9 mouse cellular contexts compared by ENCODE assay signal in genomic region chr12:4571864-4572263, GRCm38 (mm10). TPM values are rescaled to one million over a fixed set of nuclear protein-coding genes. Genes with fewer than 3 reads are reported as not detected.
DNase-seq lines count a peak whose midpoint lies in the region; ATAC-seq and TF ChIP-seq lines count a peak whose summit lies in the region.
"Had no signal": no experiment of that assay in that cellular context is flagged by ENCODE, and none has a peak within 500 bp of the region (broad histone marks: within the 10 kb centered on the region; RNA-seq: fewer than 3 reads in every experiment).

No protein-coding gene starts in this region.

- 39% methylated on average over 5 of the region's 5 CpGs for WGBS in heart, embryonic 11.5 days (ENCODE audit: insufficient replicate concordance)
- 27% methylated on average over 5 of the region's 5 CpGs for WGBS in liver, embryonic 16.5 days (ENCODE audit: insufficient replicate concordance)
- WGBS in stomach, postnatal 0 days = 24% methylated on average over 5 of the region's 5 CpGs
- 44% methylated on average over 5 of the region's 5 CpGs for WGBS in forebrain, embryonic 11.5 days

- H3K36me3 ChIP-seq in heart, embryonic 11.5 days (ENCODE audit: control insufficient read depth, insufficient read depth, low read length) = no peaks in the 10 kb centered on the region
- no peaks in the 10 kb centered on the region for H3K36me3 ChIP-seq in liver, embryonic 16.5 days (ENCODE audit: control insufficient read depth, insufficient read depth)
- H3K36me3 ChIP-seq in stomach, postnatal 0 days (ENCODE audit: control insufficient read depth, insufficient read depth, low read length) = no peaks in the 10 kb centered on the region
- H3K36me3 ChIP-seq in forebrain, embryonic 11.5 days (ENCODE audit: control insufficient read depth, insufficient read depth, low read length) = no peaks in the 10 kb centered on the region
- H3K36me3 ChIP-seq: embryonic facial prominence, embryonic 15.5 days had no signal

- H3K4me3 ChIP-seq in heart, embryonic 11.5 days (ENCODE audit: low read depth, low read length) = no peak overlapping the region
- H3K4me3 ChIP-seq in liver, embryonic 16.5 days (ENCODE audit: low read depth, low read length) = no peak overlapping the region
- H3K4me3 ChIP-seq in stomach, postnatal 0 days (ENCODE audit: low read depth, low read length) = no peak overlapping the region
- no peak overlapping the region for H3K4me3 ChIP-seq in forebrain, embryonic 11.5 days (ENCODE audit: low read depth, low read length)
- H3K4me3 ChIP-seq: embryonic facial prominence, embryonic 15.5 days had no signal

- H3K4me1 ChIP-seq in heart, embryonic 11.5 days (ENCODE audit: control insufficient read depth, insufficient read depth, low read length) = no peaks in the 10 kb centered on the region
- no peaks in the 10 kb centered on the region for H3K4me1 ChIP-seq in liver, embryonic 16.5 days (ENCODE audit: control insufficient read depth, low read depth, low read length)
- no peaks in the 10 kb centered on the region for H3K4me1 ChIP-seq in stomach, postnatal 0 days (replicated peaks; ENCODE audit: control insufficient read depth, insufficient read depth)
- H3K4me1 ChIP-seq in forebrain, embryonic 11.5 days (replicated peaks; ENCODE audit: control insufficient read depth, insufficient read depth, low read length) = no peaks in the 10 kb centered on the region
- H3K4me1 ChIP-seq: embryonic facial prominence, embryonic 15.5 days had no signal

- H3K4me2 ChIP-seq in heart, embryonic 11.5 days = no peak overlapping the region
- no peak overlapping the region for H3K4me2 ChIP-seq in liver, embryonic 16.5 days (ENCODE audit: low read depth, low read length)
- no peak overlapping the region for H3K4me2 ChIP-seq in stomach, postnatal 0 days (replicated peaks; ENCODE audit: low read depth)
- no peak overlapping the region for H3K4me2 ChIP-seq in forebrain, embryonic 11.5 days (ENCODE audit: low read depth, low read length, severe bottlenecking)
- H3K4me2 ChIP-seq: embryonic facial prominence, embryonic 15.5 days had no signal

- no peaks in the 10 kb centered on the region for H3K9me3 ChIP-seq in heart, embryonic 11.5 days (replicated peaks; ENCODE audit: control insufficient read depth, low read length)
- no peaks in the 10 kb centered on the region for H3K9me3 ChIP-seq in liver, embryonic 16.5 days (replicated peaks; ENCODE audit: control insufficient read depth, low read length)
- no peaks in the 10 kb centered on the region for H3K9me3 ChIP-seq in stomach, postnatal 0 days (ENCODE audit: control insufficient read depth, low read length)
- H3K9me3 ChIP-seq in forebrain, embryonic 11.5 days (ENCODE audit: control insufficient read depth, low read length) = no peaks in the 10 kb centered on the region
- H3K9me3 ChIP-seq: embryonic facial prominence, embryonic 15.5 days had no signal

- peak; percentile 42 for DNase-seq in heart, adult 8-10 months (ENCODE audit: low spot score)
- DNase-seq in CD8-positive naive resting alpha-beta T cell, adult 2 months (ENCODE audit: low read depth in 2 of 2, low spot score in 2 of 2) = peak; percentile 25 to 50
- peak; percentile 55 to 64 for DNase-seq in adrenal gland, postnatal 36 days
- peak; percentile 58 for DNase-seq in stomach, postnatal 0 days (ENCODE audit: low spot score)
- no peak for DNase-seq in forebrain, embryonic 11.5 days (ENCODE audit: low spot score)

- H3K9ac ChIP-seq in heart, embryonic 11.5 days (ENCODE audit: low read depth, low read length) = no peak overlapping the region
- H3K9ac ChIP-seq in liver, embryonic 16.5 days (ENCODE audit: low read depth, low read length) = no peak overlapping the region
- no peak overlapping the region for H3K9ac ChIP-seq in stomach, postnatal 0 days (ENCODE audit: low read length)
- no peak overlapping the region for H3K9ac ChIP-seq in forebrain, embryonic 11.5 days (ENCODE audit: low read length)
- H3K9ac ChIP-seq: embryonic facial prominence, embryonic 15.5 days had no signal

- TF ChIP-seq CTCF in stomach, postnatal 0 days (IDR thresholded peaks at IDR 0.05; ENCODE audit: low read depth) = peak; percentile 83

- ATAC-seq in heart, embryonic 11.5 days (replicated peaks; ENCODE audit: insufficient number of reproducible peaks, low FRiP score, low TSS enrichment) = no peak
- ATAC-seq in hematopoietic stem cell, adult 5-6 weeks (replicated peaks in 1 of 2; ENCODE audit: insufficient read depth in 1 of 2, low FRiP score in 2 of 2, low TSS enrichment in 1 of 2, low read depth in 1 of 2, poor library complexity in 2 of 2, severe bottlenecking in 2 of 2) = peak; percentile 90 to 96
- ATAC-seq in liver, embryonic 16.5 days (ENCODE audit: low read depth) = peak; percentile 77
- ATAC-seq in stomach, postnatal 0 days (ENCODE audit: low FRiP score, low TSS enrichment) = peak; percentile 87
- no peak for ATAC-seq in forebrain, embryonic 11.5 days (replicated peaks; ENCODE audit: low FRiP score)

- TF ChIP-seq EP300 in stomach, postnatal 0 days (optimal IDR thresholded peaks at IDR 0.05) = no peak

- H3K27me3 ChIP-seq in heart, embryonic 11.5 days (ENCODE audit: control insufficient read depth, insufficient read depth, low read length) = no peaks in the 10 kb centered on the region
- H3K27me3 ChIP-seq in liver, embryonic 16.5 days (ENCODE audit: control insufficient read depth, insufficient read depth, low read depth, low read length) = no peaks in the 10 kb centered on the region
- no peaks in the 10 kb centered on the region for H3K27me3 ChIP-seq in stomach, postnatal 0 days (ENCODE audit: control insufficient read depth, insufficient read depth, low read length)
- no peaks in the 10 kb centered on the region for H3K27me3 ChIP-seq in forebrain, embryonic 11.5 days (ENCODE audit: control insufficient read depth, insufficient read depth, low read length)
- H3K27me3 ChIP-seq: embryonic facial prominence, embryonic 15.5 days had no signal

- H3K27ac ChIP-seq in heart, embryonic 11.5 days (ENCODE audit: low read depth, low read length) = no peak overlapping the region
- no peak overlapping the region for H3K27ac ChIP-seq in liver, embryonic 16.5 days (ENCODE audit: low read length)
- no peak overlapping the region for H3K27ac ChIP-seq in stomach, postnatal 0 days (replicated peaks)
- no peak overlapping the region for H3K27ac ChIP-seq in forebrain, embryonic 11.5 days (ENCODE audit: low read depth, low read length)
- H3K27ac ChIP-seq: embryonic facial prominence, embryonic 15.5 days had no signal

RNA-seq across cellular contexts. Expression of gene Itsn2, which starts 20.6 kb away (rescaled TPM):
- total RNA-seq in heart, adult 8-10 months (2022) = 10 to 100 TPM; 37.7 to 43.4 (median 42.4) TPM
- 33.3 and 41.2 TPM in 2 replicates for polyA plus RNA-seq in heart, embryonic 11.5 days (2014; fragmentation: Nextera tagmentation; extraction: Ambion mirVana)
- 10 to 100 TPM; 56.8 to 57.5 TPM for total RNA-seq in adrenal gland, postnatal 36 days (2021)
- 160 and 179 TPM in 2 replicates for total RNA-seq in hematopoietic stem cell, adult 5-6 weeks (2017)
- polyA plus RNA-seq in liver, embryonic 16.5 days (2015; fragmentation: Nextera tagmentation; extraction: Ambion mirVana) = 18.8 and 19.2 TPM in 2 replicates
- 23.3 and 26.9 TPM in 2 replicates for polyA plus RNA-seq in stomach, postnatal 0 days (2015; fragmentation: Nextera tagmentation; extraction: Ambion mirVana)
- polyA plus RNA-seq in forebrain, embryonic 11.5 days (2014; fragmentation: Nextera tagmentation; extraction: Ambion mirVana) = 18.5 and 19.3 TPM in 2 replicates

RNA-seq across cellular contexts. Expression of gene Gm3625, which starts 20.9 kb away (rescaled TPM):
- total RNA-seq in heart, adult 8-10 months (2022) = not detected
- not detected in 2 replicates for polyA plus RNA-seq in heart, embryonic 11.5 days (2014; fragmentation: Nextera tagmentation; extraction: Ambion mirVana)
- total RNA-seq in adrenal gland, postnatal 36 days (2021) = not detected
- not detected in 2 replicates for total RNA-seq in hematopoietic stem cell, adult 5-6 weeks (2017)
- polyA plus RNA-seq in liver, embryonic 16.5 days (2015; fragmentation: Nextera tagmentation; extraction: Ambion mirVana) = not detected in 2 replicates
- not detected in 2 replicates for polyA plus RNA-seq in stomach, postnatal 0 days (2015; fragmentation: Nextera tagmentation; extraction: Ambion mirVana)
- polyA plus RNA-seq in forebrain, embryonic 11.5 days (2014; fragmentation: Nextera tagmentation; extraction: Ambion mirVana) = not detected in 2 replicates
- polyA plus RNA-seq: embryonic facial prominence, embryonic 15.5 days had no signal

Comparison
In these comparisons a context has a peak if more than half of its experiments do, and no peak if none do; other contexts are left out.
1. ATAC-seq: peak in hematopoietic stem cell, adult 5-6 weeks (2 of 2), liver, embryonic 16.5 days (single experiment) and stomach, postnatal 0 days (single experiment); none in heart, embryonic 11.5 days (single experiment) and forebrain, embryonic 11.5 days (single experiment).